Mouse (Mus musculus) gastrocnemius, postnatal 4 days (tissue): ENCODE results near the gene Nmi. TPM values are rescaled to one million over a fixed set of nuclear protein-coding genes. Genes with fewer than 3 reads are reported as not detected.

Experiments
- DNase-seq, 2 experiments: peaks; one replicate each; pipeline ENCODE4 v3.0.0; 2021 to 2022; ENCODE audit warnings: low spot score in 2 of 2, mixed read lengths in 2 of 2
- total RNA-seq, 2 experiments: library from RNA; stranded (reverse); gene quantifications; 2 replicates each; pipeline ENCODE4 v1.2.3; 2021

Nmi gene
- total RNA-seq, 2 experiments from 2014 or later = 6.4 to 7.5 TPM

GRCm38 (mm10) chr2:51948105-51948830 is 25.0 kb downstream of the Nmi start:
- no peak for DNase-seq

DNA sequence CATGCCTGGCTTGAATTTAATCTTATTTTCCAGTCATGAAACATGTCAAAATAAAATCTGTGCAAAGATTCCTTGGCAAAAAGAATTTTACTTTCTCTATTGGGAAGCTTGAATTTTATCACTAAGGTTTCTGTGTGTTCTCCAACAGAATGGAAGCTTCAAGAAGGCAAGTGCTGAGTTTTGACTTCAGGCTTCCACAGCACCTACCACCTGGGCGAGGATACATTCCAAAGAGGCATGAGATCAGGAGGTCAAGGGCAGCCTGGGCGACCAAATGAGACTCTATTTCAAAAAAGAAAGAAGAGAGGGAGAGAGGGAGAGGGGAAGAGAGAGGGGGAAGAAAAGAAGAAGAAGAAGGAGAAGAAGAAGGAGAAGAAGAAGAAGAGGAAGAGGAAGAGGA is 27.5 kb downstream of the Nmi start:
- no peak for DNase-seq

DNA sequence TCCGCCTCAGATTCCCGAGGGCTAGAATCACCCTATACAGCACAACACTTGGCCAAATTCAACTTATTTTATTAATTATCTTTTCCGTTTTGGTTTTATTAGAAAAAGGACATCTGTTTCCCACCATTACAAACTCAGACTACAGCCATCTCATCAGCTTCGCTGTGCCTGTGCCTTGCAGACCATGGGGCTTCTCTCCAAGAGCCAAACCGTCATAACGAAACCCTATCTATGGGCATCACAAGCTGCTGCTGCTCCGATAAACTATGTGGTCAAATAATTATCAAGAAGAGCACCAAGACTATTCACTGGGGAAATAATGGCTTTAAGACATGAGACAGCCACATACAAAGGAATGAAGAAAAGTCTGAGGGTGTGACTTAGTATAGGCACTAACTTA is 31.5 kb downstream of the Nmi start:
- no peak for DNase-seq

GRCm38 (mm10) chr2:51938750-51939149 is 34.5 kb downstream of the Nmi start:
- DNase-seq = no peak

DNA sequence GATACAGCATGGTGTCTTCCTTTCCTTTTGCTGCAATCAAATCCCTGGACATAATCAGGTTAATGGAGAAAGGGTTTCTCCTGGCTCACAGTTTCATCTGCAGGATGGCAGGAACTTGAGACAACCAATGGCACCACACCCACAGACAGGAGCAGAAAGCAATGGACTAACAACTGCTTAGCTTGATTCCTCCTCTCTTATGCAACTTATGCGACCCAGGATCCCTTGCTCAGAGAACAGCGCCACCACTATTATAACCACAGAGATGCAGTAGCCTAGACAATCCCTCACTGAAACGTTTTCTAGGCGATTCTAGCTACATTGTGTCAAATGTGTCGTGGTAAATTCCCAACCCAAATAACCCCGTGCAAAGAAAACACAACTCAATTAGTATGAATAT is 36.3 kb downstream of the Nmi start:
- no peak for DNase-seq

DNA sequence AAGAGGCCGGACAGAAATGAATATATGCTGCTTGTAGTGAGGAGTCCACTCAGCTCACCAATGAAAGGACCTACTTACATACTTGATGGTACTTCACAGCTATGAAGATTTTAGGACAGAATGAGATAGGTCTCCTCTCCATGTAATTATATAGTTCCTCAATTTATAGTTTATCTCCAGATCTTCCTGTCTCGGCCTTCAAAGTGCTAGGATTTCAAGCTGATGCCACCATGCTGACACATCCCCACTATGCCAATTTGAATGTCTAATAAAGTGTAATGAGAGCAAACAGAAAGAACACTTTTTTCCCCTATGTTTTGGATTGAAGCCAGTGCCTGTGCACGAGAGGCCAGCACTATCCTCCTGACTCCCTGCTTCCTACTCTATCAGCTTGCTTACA is 36.7 kb downstream of the Nmi start:
- no peak for DNase-seq

GRCm38 (mm10) chr2:51935921-51936320 is 37.4 kb downstream of the Nmi start:
- no peak for DNase-seq

GRCm38 (mm10) chr2:51934574-51935334 is 38.5 kb downstream of the Nmi start, which contains the start of gene Rbm43:
Rbm43 (minus strand) TSS chr2:51935163.
- DNase-seq = peak; percentile 60 to 79

GRCm38 (mm10) chr2:51933341-51934134 is 39.8 kb downstream of the Nmi start:
- DNase-seq = no peak

DNA sequence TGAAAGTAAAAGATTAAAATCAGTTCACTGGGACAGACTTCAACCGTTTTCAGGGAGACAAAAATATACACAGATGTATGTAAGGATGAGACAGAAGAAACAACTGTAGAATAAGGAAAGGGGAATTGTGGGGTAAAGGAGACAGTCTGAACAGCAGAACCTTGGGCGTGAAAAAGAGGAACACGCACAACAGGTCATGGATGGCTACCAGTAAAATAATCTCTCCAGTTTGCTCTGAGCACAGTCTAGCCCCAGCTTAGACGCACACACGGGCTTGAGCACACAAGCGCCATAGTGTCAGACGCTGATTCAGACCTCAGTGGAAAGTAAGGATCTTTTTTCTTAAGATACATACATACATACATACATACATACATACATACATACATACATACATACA is 42.1 kb downstream of the Nmi start:
- DNase-seq = no peak

- peak; percentile 46 to 77 for DNase-seq
These were observed 58.2 kb downstream of the Nmi start for GRCm38 (mm10) chr2:51914944-51915680.

DNA sequence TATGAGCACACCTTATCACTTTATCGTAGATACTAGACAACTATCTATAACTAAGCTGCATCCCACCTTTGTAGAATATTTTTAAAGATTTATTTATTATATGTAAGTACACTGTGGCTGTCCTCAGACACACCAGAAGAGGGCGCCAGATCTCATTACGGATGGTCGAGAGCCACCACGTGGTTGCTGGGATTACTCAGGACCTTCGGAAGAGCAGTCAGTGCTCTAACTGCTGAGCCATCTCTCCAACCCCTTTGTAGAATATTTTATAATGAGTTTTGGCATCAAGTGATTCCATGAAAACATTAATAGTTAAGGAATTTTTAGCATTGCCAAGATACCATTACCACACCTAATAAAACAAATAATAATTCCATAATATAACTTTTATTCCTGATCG is 58.8 kb downstream of the Nmi start:
- no peak for DNase-seq

DNA sequence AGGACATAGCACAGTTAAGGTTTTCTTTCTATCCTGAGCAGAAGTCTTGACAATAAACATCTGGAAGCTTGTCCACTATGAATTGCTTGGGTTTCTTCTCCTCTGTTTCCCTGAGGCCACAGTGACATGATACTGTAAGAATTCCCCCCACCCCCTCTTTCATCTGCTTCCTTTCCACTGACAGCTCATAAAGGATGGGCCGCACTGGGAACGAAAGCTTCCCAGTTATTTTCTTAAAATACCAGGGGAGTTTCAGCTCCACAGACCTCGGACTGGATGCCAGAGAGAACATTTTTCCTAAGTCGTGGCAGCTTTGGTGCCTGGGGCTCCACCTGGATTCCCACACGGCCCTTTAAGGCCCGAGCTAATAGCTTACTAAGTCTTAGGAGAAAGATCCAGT is 60.6 kb downstream of the Nmi start:
- no peak for DNase-seq

- peak in 1 of 2 experiments; percentile 3 for DNase-seq
These were observed 61.4 kb downstream of the Nmi start for GRCm38 (mm10) chr2:51911864-51912263.

DNA sequence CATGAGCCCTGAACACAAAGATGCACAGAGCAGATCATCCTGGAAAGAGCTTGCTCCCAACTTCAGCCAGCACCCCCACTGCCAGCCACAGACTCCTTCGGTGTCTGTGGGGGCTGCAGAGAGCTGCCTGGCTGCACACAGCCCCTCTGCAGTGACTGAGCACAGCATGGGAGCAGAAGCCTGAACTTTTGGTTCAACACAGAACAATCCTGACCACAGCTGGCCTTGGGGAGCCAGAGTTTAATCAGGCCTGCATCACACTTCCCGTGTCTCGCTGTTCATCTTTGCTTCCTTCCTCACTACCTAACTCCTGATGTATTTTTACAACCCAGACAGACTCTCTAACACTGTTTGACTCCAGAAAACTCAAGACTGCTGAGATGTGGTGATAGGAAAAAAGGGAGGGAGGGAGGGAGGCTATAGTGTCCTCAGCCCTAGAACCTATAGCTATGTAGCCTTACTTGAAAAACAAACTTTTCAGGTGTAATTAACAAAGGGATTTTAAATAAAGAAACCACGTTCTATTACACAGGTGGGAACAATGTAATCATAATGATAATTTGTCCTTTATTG is 65.7 kb downstream of the Nmi start:
- DNase-seq = no peak

- no peak for DNase-seq
These were observed 67.7 kb downstream of the Nmi start for GRCm38 (mm10) chr2:51905637-51906036.

Other genes starting within 250 kb of the Nmi start
- gene Rbm43, start 38.3 kb downstream of the Nmi start, total RNA-seq = 1 to 10 TPM; 5.6 to 6.6 TPM
- 10 to 100 TPM; 14.2 to 15.1 TPM for gene Tnfaip6, start 64.5 kb upstream of the Nmi start, total RNA-seq
- gene Rif1, start 99.3 kb upstream of the Nmi start, total RNA-seq = 10 to 100 TPM; 18.5 to 26.6 TPM